Mouse (Mus musculus) ES-E14 (cell line): ENCODE results near the gene Iqch. TPM values are rescaled to one million over a fixed set of nuclear protein-coding genes. Genes with fewer than 3 reads are reported as not detected.

Experiments
- DNase-seq: peaks from one replicate; pipeline ENCODE4 v3.0.0-alpha.2; 2013; ENCODE audit warnings: low read depth, low spot score
- H3K27ac ChIP-seq: 2 replicates; pipeline ENCODE4 v1.5.1; 2012; ENCODE audit warnings: low read depth, mild to moderate bottlenecking, low read length, moderate library complexity, mixed read lengths; ENCODE audit not compliant: poor library complexity, insufficient read depth, severe bottlenecking
- H3K36me3 ChIP-seq: 2 replicates; pipeline ENCODE4 v1.6.1; 2012; ENCODE audit warnings: mild to moderate bottlenecking, low read length, moderate library complexity, mixed read lengths; ENCODE audit not compliant: control insufficient read depth, poor library complexity, insufficient read depth, severe bottlenecking
- H3K4me1 ChIP-seq, 2 experiments: fragments of 150-350 bp in 1 of 2; sonication (generic) in 1 of 2; 2 replicates each; pipeline ENCODE4 v1.6.1; 2012; ENCODE audit warnings: low read length in 2 of 2, mild to moderate bottlenecking in 1 of 2, mixed read lengths in 1 of 2; ENCODE audit not compliant: control insufficient read depth in 2 of 2, insufficient read depth in 2 of 2, poor library complexity in 1 of 2
- H3K4me3 ChIP-seq, 2 experiments: fragments of 150-350 bp in 1 of 2; sonication (generic) in 1 of 2; 2 replicates each; pipeline ENCODE4 v1.5.1; 2012; ENCODE audit warnings: low read length in 2 of 2, low read depth in 1 of 2, mild to moderate bottlenecking in 1 of 2, mixed read lengths in 1 of 2; ENCODE audit not compliant: insufficient read depth in 1 of 2, poor library complexity in 1 of 2, severe bottlenecking in 1 of 2
- H3K9ac ChIP-seq: 2 replicates; pipeline ENCODE4 v1.6.1; 2012; ENCODE audit warnings: low read depth, mild to moderate bottlenecking, low read length, mixed read lengths; ENCODE audit not compliant: poor library complexity, insufficient read depth, severe bottlenecking
- H3K9me3 ChIP-seq: fragments of 150-350 bp; sonication (generic); 2 replicates; pipeline ENCODE4 v1.6.1; 2012; ENCODE audit warnings: low read depth, mild to moderate bottlenecking, low read length; ENCODE audit not compliant: control insufficient read depth, insufficient read depth
- CHD2 ChIP-seq: IDR thresholded peaks from 2 replicates; pipeline ENCODE4 v1.6.1; 2014; ENCODE audit warnings: mild to moderate bottlenecking, low read depth, low read length, inconsistent platforms
- HCFC1 ChIP-seq: IDR thresholded peaks from 2 replicates; pipeline ENCODE4 v1.6.1; 2012; ENCODE audit warnings: low read length, inconsistent platforms, borderline replicate concordance; ENCODE audit not compliant: insufficient read depth
- MAFK ChIP-seq: IDR thresholded peaks from 2 replicates; pipeline ENCODE4 v1.6.1; 2014; ENCODE audit warnings: mild to moderate bottlenecking, low read depth, low read length, inconsistent platforms; ENCODE audit not compliant: insufficient read depth
- ZC3H11A ChIP-seq: IDR thresholded peaks from 2 replicates; pipeline ENCODE4 v1.6.1; 2012; ENCODE audit warnings: low read depth, mild to moderate bottlenecking, inconsistent platforms, low read length, borderline replicate concordance
- ZNF384 ChIP-seq: IDR thresholded peaks from 2 replicates; pipeline ENCODE4 v1.6.1; 2012; ENCODE audit warnings: low read depth, low read length, inconsistent platforms
- in situ Hi-C, 2 experiments: fragments of 600-800 bp; cut with MboI; formaldehyde crosslinking; loops; one replicate each; pipeline ENCODE4 v1.15.1; 2025; ENCODE audit warnings: low sequenced_read_pairs in 2 of 2, inconsistent platforms in 1 of 2; ENCODE audit not compliant: unreplicated experiment in 2 of 2
- total RNA-seq: library from RNA; depleted of rRNA; stranded (reverse); fragments of 300-350 nt; gene quantifications from 2 replicates; pipeline ENCODE4 v1.2.3, GENCODE M21; 2012

Iqch gene
- total RNA-seq, 1 experiment: 0.18 TPM

- no peak overlapping the region for H3K9ac ChIP-seq
- H3K27ac ChIP-seq: no peak overlapping the region
- 0 out of 4 replicates have a peak, but pooled peaks cover 0 to 2% of the 10 kb centered on the region in 2 experiments for H3K4me1 ChIP-seq
- DNase-seq: no peak
- no peak overlapping the region for H3K4me3 ChIP-seq
- TF ChIP-seq CHD2 (no peak), MAFK (no peak), HCFC1 (no peak), ZC3H11A (no peak), ZNF384 (no peak)
- in situ Hi-C loops: no loop called here
- no peaks in the 10 kb centered on the region for H3K36me3 ChIP-seq
- H3K9me3 ChIP-seq: no peaks in the 10 kb centered on the region
Measured at GRCm38 (mm10) chr9:63489156-63489555, 113.1 kb downstream of the Iqch start.

- no peak for TF ChIP-seq ZNF384
- TF ChIP-seq HCFC1: no peak
- TF ChIP-seq CHD2: no peak
- TF ChIP-seq ZC3H11A: no peak
Measured at GRCm38 (mm10) chr9:63465561-63465960, 136.7 kb downstream of the Iqch start.

DNA sequence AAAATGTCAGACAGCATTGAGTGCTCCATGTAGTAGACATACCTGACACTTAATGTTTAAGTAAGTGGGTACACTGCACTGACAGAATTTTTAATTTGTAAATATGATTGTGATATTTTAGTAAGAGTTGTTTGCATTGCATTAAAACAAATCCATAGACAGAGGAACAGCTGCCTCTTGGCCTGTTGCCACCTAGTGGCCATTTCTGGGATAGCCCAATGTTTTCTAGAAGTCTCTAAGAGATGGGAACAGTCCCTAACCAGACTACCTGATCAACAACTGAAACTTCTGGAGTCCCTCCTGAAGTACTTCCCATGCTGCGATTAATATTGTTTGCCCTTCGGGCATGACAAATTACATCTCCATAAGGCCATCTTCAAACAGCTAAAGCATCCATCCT, 140.0 kb downstream of the Iqch start:
- no peak overlapping the region for H3K4me3 ChIP-seq
- H3K36me3 ChIP-seq: no peaks in the 10 kb centered on the region
- no peaks in the 10 kb centered on the region for H3K9me3 ChIP-seq
- no peaks in the 10 kb centered on the region for H3K4me1 ChIP-seq
- DNase-seq: peak; percentile 67
- no peak overlapping the region for H3K9ac ChIP-seq
- TF ChIP-seq ZNF384 (no peak), CHD2 (no peak), ZC3H11A (no peak; the same call in 1 of the 2 replicates), MAFK (no peak), HCFC1 (no peak)
- in situ Hi-C loops: no loop called here
- no peak overlapping the region for H3K27ac ChIP-seq

More at GRCm38 (mm10) chr9:63465561-63465960, 136.7 kb downstream of the Iqch start:
- in situ Hi-C loops: no loop called here
- Histone ChIP-seq H3K9me3 (no peaks in the 10 kb centered on the region), H3K9ac (no peak overlapping the region), H3K4me3 (no peak overlapping the region), H3K27ac (no peak overlapping the region), H3K4me1 (no peaks in the 10 kb centered on the region), H3K36me3 (no peaks in the 10 kb centered on the region)
- no peak for DNase-seq

DNA sequence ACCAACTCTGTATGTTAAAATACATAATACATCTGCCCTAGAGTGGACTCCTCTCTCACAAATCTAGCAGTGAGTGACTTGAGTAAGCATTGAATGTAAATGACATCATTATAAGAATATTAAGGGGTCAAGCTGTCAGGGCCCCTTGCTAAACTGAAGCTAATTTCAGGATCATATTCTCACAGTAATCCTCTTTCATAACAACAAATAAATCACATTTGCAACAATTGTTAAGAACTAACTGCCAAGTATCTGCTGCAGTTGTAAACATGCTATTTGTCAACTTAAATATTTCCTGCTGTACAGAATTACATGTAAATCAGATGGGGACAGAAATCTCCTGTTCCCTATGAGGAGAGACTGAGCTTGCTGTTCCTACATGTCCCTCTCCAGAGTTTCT, 145.9 kb downstream of the Iqch start:
- no peak overlapping the region for H3K27ac ChIP-seq
- TF ChIP-seq ZNF384 (no peak), CHD2 (no peak), MAFK (no peak), HCFC1 (no peak), ZC3H11A (no peak)
- in situ Hi-C loops: no loop called here

DNA sequence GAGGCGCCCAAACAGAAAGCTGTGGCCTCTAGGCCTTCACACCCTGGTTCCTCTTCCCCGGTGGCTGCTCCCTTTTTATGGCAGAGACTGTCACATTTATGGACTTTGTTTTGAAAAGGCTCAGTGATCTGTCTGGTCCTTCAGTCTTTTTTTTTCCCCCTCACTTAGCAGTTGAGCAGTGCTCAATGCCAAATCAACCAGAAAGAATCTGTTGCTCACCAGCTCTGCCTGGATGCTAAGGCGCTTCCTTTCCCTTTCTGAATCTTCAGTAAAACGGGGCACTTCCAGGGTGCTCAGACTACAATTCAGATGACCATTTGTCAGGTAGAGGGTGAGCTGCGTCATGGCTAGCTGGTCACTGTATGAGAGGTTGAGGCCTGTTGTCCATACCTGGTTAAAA, 148.0 kb downstream of the Iqch start:
- no peak for TF ChIP-seq CHD2
- TF ChIP-seq ZNF384: no peak
- TF ChIP-seq HCFC1: no peak
- no peaks in the 10 kb centered on the region for H3K9me3 ChIP-seq
- in situ Hi-C loops: no loop called here
- H3K4me3 ChIP-seq: no peak overlapping the region
- no peaks in the 10 kb centered on the region for H3K4me1 ChIP-seq
- no peak overlapping the region for H3K9ac ChIP-seq
- no peak overlapping the region for H3K27ac ChIP-seq
- H3K36me3 ChIP-seq: no peaks in the 10 kb centered on the region
- no peak for DNase-seq

More for the DNA sequence above, 145.9 kb downstream of the Iqch start:
- Histone ChIP-seq H3K4me3 (no peak overlapping the region), H3K9me3 (no peaks in the 10 kb centered on the region), H3K36me3 (no peaks in the 10 kb centered on the region), H3K4me1 (no peaks in the 10 kb centered on the region), H3K9ac (no peak overlapping the region)
- DNase-seq: no peak
